Mouse (Mus musculus): ENCODE data around the gene Pafah1b3. TPM values are rescaled to one million over a fixed set of nuclear protein-coding genes. Genes with fewer than 3 reads are reported as not detected.
A peak's percentile ranks its signal among the peaks of the same experiment; 100 is the strongest.
"Not testable (repeated sequence)": the region's sequence is repeated elsewhere in the genome, so short reads cannot be mapped to it uniquely, and the experiment has no call there.

Gene Pafah1b3
- polyA plus RNA-seq, 1 experiment from 2014 or later: 630 TPM

DNA sequence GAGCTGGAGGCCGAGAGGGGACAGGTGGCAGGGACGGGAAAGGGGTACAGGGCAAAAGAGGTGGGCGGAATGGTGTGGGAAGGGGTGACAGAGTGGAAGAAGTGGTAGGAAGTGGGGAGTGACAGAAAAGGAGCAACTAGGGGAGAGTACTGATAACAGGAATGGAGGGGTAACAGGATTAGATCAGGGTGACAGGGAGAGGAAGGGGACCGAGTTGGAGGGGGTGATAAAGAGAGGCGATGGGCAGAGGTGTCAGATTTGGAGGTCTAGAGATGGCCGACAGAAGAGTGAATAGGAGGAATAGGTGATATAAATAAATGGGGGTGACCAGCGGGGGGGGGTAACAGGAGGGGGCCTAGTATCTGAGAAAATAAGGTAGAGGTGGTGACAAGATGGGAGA, 29.2 kb downstream of the Pafah1b3 start:
- no peak for DNase-seq
- Histone ChIP-seq H3K9me3 (ENCODE audit: control insufficient read depth, low read length) (no peaks in the 10 kb centered on the region), H3K4me1 (ENCODE audit: control insufficient read depth, insufficient read depth, low read length) (peaks cover 19% of the 10 kb centered on the region), H3K27ac (replicated peaks; ENCODE audit: low read depth, low read length) (peak overlapping the region; percentile 80), H3K9ac (replicated peaks; ENCODE audit: low read length) (peak overlapping the region; percentile 80), H3K36me3 (ENCODE audit: control insufficient read depth, insufficient read depth, low read length) (peaks cover 25% of the 10 kb centered on the region), H3K4me3 (replicated peaks; ENCODE audit: low read depth, low read length) (peak overlapping the region; percentile 62), H3K27me3 (ENCODE audit: control insufficient read depth, insufficient read depth, low read length) (no peaks in the 10 kb centered on the region), H3K4me2 (ENCODE audit: low read length) (peak overlapping the region; percentile 83)
- 1% methylated on average over 7 of the region's 7 CpGs for WGBS
- no peak for ATAC-seq (ENCODE audit: low FRiP score, low TSS enrichment)

DNA sequence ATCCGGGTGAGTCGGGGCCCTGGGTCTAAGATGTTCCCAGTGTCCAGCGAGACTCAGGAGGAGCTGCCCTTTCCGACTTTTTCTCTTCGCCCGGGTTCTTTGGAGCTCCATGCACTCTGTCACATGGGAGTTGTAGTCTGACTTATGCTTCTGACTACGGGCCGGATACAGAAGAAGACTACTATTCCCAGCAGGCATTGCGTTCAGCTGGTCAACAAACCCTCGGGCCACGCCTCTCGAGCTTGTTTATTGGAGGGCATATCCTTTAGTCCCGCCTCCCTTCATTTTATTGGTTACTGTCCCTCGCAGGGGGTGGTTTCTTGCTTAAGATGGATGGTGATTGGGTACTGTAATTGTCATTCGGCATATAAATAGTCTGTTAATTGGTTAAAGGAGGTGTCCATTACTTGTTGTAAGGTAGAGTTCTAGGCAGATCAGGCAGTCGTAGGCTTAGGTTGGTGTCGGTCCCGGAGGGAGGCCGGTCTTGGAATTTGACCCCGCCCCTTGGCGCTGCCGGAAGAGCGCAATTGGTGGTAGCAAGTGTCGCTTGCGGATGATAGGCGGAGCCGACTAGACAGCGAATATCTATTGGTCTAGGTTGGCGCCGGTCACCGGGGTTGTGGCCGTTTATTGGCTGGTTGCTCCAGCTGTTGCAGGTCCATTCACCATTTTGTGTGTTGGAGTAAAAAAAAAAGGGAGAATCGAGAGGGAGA, 29.9 kb downstream of the Pafah1b3 start:
- peak overlapping the region; percentile 62 for H3K4me3 ChIP-seq (replicated peaks; ENCODE audit: low read depth, low read length)
- no peaks in the 10 kb centered on the region for H3K27me3 ChIP-seq (ENCODE audit: control insufficient read depth, insufficient read depth, low read length)
- peak overlapping the region; percentile 90 for H3K27ac ChIP-seq (replicated peaks; ENCODE audit: low read depth, low read length)
- H3K36me3 ChIP-seq (ENCODE audit: control insufficient read depth, insufficient read depth, low read length): peaks cover 18% of the 10 kb centered on the region
- H3K9me3 ChIP-seq (ENCODE audit: control insufficient read depth, low read length): no peaks in the 10 kb centered on the region
- WGBS: under 1% methylated on average over 33 of the region's 33 CpGs
- H3K9ac ChIP-seq (replicated peaks; ENCODE audit: low read length): peak overlapping the region; percentile 80
- DNase-seq: peak; percentile 100
- ATAC-seq (ENCODE audit: low FRiP score, low TSS enrichment): peak; percentile 95
- peaks cover 19% of the 10 kb centered on the region for H3K4me1 ChIP-seq (ENCODE audit: control insufficient read depth, insufficient read depth, low read length)
- H3K4me2 ChIP-seq (ENCODE audit: low read length): peak overlapping the region; percentile 83

DNA sequence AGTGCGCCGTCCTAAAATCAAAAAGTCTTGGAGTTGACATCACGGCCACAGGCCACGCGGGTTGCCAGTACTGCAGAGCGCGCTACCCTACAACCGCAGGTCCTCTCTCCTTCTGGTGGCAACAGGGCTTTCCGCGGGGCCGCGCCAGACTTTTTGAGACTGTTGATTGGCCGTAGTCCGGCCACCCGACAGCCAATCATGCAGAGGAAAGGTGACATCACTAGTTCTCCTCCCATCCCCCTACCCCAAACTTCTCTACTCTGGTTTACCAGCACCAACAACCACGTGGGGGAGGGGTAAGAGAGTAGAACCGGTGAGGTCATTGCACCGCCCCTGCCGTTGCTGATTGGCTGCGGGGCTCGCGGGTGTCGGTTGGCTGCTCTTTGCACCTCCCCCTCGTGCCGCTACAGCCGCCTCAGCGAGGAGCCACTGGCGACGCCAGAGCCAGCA, 30.5 kb downstream of the Pafah1b3 start, which contains the start of gene Cic:
Gene Cic, plus strand, starts transcription at position 404 of the 450 bp plus-strand sequence.
- ATAC-seq (ENCODE audit: low FRiP score, low TSS enrichment) (peak; percentile 90), DNase-seq (peak; percentile 100)
- peaks cover 12% of the 10 kb centered on the region for H3K36me3 ChIP-seq (ENCODE audit: control insufficient read depth, insufficient read depth, low read length)
- H3K9me3 ChIP-seq (ENCODE audit: control insufficient read depth, low read length): no peaks in the 10 kb centered on the region
- under 1% methylated on average over 29 of the region's 29 CpGs for WGBS
- peak within 1 kb of the TSS; percentile 62 for H3K4me3 ChIP-seq (replicated peaks; ENCODE audit: low read depth, low read length)
- H3K27ac ChIP-seq (replicated peaks; ENCODE audit: low read depth, low read length): peak within 1 kb of the TSS; percentile 90
- peak within 1 kb of the TSS; percentile 80 for H3K9ac ChIP-seq (replicated peaks; ENCODE audit: low read length)
- no peaks in the 10 kb centered on the region for H3K27me3 ChIP-seq (ENCODE audit: control insufficient read depth, insufficient read depth, low read length)
- H3K4me2 ChIP-seq (ENCODE audit: low read length): peak within 1 kb of the TSS; percentile 83
- H3K4me1 ChIP-seq (ENCODE audit: control insufficient read depth, insufficient read depth, low read length): peaks cover 19% of the 10 kb centered on the region

DNA sequence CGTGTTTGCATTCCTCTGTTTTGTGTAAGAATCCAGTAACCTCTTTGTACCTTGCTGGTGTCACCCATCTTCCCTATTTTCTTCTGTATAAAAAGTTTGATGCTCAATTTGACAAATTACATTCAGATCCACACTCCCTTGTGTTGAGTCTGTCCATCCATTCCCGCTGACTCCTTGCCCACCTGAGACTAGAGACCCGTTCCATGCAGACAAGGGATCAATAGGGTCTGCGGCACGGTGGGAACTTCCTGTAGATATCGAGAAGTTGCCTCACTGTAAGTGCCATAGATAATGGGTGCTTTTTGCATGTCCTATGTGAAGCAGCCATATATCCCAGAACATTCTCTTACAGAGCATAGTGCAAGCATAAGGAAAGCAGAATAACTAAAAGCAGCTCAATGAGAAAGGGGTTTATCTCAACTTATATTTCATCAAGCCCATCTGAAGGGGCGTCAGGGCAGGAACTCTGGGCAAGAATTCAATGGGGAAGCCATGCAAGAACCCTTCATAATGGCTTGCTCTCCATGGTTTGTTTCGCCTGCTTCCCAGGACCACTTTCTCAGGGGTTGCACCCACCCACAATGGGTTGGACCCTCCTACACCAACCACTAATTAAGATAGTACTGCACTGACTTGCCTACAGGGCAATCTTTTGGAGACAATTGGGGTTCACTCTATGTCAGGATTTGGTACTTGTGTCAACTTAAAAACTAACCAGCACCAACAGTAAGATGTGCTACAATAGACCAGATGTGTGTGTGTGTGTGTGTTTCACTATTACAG, 31.4 kb downstream of the Pafah1b3 start:
- no peaks in the 10 kb centered on the region for H3K27me3 ChIP-seq (ENCODE audit: control insufficient read depth, insufficient read depth, low read length)
- no peak overlapping the region for H3K4me3 ChIP-seq (replicated peaks; ENCODE audit: low read depth, low read length)
- H3K9ac ChIP-seq (replicated peaks; ENCODE audit: low read length): no peak overlapping the region
- H3K27ac ChIP-seq (replicated peaks; ENCODE audit: low read depth, low read length): no peak overlapping the region
- peaks cover 19% of the 10 kb centered on the region for H3K4me1 ChIP-seq (ENCODE audit: control insufficient read depth, insufficient read depth, low read length)
- 92% methylated on average over 8 of the region's 8 CpGs for WGBS
- peak overlapping the region; percentile 49 for H3K4me2 ChIP-seq (ENCODE audit: low read length)
- peaks cover 3% of the 10 kb centered on the region; the same call in 1 of the 2 replicates for H3K36me3 ChIP-seq (ENCODE audit: control insufficient read depth, insufficient read depth, low read length)
- DNase-seq (no peak), ATAC-seq (ENCODE audit: low FRiP score, low TSS enrichment) (no peak)
- H3K9me3 ChIP-seq (ENCODE audit: control insufficient read depth, low read length): no peaks in the 10 kb centered on the region

DNA sequence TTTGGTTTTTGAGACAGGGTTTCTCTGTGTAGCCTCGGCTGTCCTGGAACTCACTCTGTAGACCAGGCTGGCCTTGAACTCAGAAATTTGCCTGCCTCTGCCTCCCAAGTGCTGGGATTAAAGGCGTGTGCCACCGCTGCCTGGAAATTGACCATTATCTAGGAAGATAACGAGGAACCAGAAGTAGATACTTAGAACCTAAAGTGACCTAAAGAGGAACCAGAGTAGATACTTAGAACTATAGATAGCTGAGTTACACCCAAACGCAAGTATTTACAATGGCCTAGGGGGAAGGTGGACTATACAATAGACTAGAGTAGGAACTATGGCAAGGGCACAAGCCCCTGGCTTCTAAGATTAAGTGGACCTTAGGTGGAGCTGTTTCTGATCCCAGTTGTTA, 32.0 kb downstream of the Pafah1b3 start:
- H3K4me2 ChIP-seq (ENCODE audit: low read length); H3K27ac ChIP-seq (replicated peaks; ENCODE audit: low read depth, low read length); ATAC-seq (ENCODE audit: low FRiP score, low TSS enrichment); H3K9me3 ChIP-seq (ENCODE audit: control insufficient read depth, low read length); H3K9ac ChIP-seq (replicated peaks; ENCODE audit: low read length); H3K36me3 ChIP-seq (ENCODE audit: control insufficient read depth, insufficient read depth, low read length); H3K27me3 ChIP-seq (ENCODE audit: control insufficient read depth, insufficient read depth, low read length); DNase-seq; H3K4me3 ChIP-seq (replicated peaks; ENCODE audit: low read depth, low read length): not testable (repeated sequence)
- 91% methylated on average over 5 of the region's 5 CpGs for WGBS
- H3K4me1 ChIP-seq (ENCODE audit: control insufficient read depth, insufficient read depth, low read length): peaks cover 19% of the 10 kb centered on the region

DNA sequence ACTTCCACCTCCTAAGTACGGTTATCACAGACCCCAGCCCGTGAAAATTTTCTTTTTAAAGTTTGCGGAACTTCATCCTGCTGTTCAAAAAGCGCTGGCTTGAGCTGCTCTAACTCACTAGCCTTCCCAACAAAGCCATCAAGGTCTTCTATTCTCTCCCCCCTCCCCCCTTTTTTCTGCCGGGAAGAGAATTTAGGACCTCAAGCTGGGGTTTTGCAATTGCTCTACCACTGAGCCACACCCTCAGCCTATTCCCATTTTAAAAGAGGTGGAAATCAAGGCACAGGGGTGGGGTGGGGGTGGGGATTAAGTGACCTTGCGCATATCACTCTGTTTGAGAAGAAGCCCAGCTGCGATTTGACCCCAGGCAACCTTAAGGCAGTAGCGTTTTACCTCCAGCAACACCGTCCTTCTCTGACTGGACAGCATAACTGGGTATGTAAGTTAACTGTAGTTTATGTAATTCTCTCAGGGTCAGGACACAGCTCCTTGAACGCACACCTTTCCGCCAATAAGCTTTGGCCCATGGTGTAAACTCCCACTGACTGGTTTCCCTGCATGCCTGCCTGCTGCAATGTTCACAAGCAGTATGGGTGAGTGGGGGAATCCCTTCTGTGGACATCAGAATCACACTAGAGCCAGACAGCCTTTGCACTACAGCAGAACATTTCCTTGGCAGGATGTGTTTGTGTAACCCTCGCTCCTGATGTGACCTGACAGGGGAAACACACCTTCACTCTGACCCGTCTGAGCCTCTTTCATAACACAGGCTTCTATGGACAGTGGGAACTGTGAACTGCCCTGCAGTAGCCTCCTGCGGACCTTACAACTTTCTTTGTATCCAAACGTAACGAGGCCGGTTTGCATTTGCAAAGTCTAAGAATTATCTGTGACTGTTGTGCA, 33.6 kb downstream of the Pafah1b3 start:
- no peaks in the 10 kb centered on the region for H3K9me3 ChIP-seq (ENCODE audit: control insufficient read depth, low read length)
- 27% methylated on average over 17 of the region's 17 CpGs for WGBS
- ATAC-seq (ENCODE audit: low FRiP score, low TSS enrichment): no peak
- no peak overlapping the region for H3K4me2 ChIP-seq (ENCODE audit: low read length)
- no peak for DNase-seq
- no peak overlapping the region for H3K9ac ChIP-seq (replicated peaks; ENCODE audit: low read length)
- no peaks in the 10 kb centered on the region for H3K36me3 ChIP-seq (ENCODE audit: control insufficient read depth, insufficient read depth, low read length)
- H3K27me3 ChIP-seq (ENCODE audit: control insufficient read depth, insufficient read depth, low read length): no peaks in the 10 kb centered on the region
- no peak overlapping the region for H3K4me3 ChIP-seq (replicated peaks; ENCODE audit: low read depth, low read length)
- no peak overlapping the region for H3K27ac ChIP-seq (replicated peaks; ENCODE audit: low read depth, low read length)
- peaks cover 9% of the 10 kb centered on the region for H3K4me1 ChIP-seq (ENCODE audit: control insufficient read depth, insufficient read depth, low read length)

DNA sequence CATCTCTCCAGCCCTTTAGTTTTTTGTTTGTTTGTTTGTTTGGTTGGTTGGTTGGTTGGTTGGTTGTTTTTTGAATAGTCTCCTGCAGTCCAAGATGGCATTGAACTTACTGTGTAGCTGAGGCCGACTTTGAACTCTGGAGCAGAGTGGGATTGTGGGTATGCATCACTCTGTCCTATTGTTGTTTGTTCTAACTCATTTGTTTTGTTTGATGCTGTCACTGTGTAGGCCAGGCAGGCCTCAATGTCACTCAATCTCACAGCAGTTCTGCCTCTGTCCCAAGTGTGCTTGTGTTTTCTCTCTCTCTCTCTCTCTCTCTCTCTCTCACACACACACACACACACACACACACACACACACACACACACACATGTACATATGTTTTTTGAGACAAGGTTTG, 35.9 kb downstream of the Pafah1b3 start:
- Histone ChIP-seq H3K4me1 (ENCODE audit: control insufficient read depth, insufficient read depth, low read length) (0 out of 2 replicates have a peak, but pooled peaks cover 1% of the 10 kb centered on the region), H3K27ac (replicated peaks; ENCODE audit: low read depth, low read length) (no peak overlapping the region), H3K4me3 (replicated peaks; ENCODE audit: low read depth, low read length) (no peak overlapping the region), H3K4me2 (ENCODE audit: low read length) (no peak overlapping the region), H3K9ac (replicated peaks; ENCODE audit: low read length) (no peak overlapping the region), H3K27me3 (ENCODE audit: control insufficient read depth, insufficient read depth, low read length) (no peaks in the 10 kb centered on the region), H3K9me3 (ENCODE audit: control insufficient read depth, low read length) (no peaks in the 10 kb centered on the region), H3K36me3 (ENCODE audit: control insufficient read depth, insufficient read depth, low read length) (no peaks in the 10 kb centered on the region)
- ATAC-seq (ENCODE audit: low FRiP score, low TSS enrichment) (no peak), DNase-seq (no peak)
- WGBS: 90% methylated on average over 1 of the region's 1 CpGs

DNA sequence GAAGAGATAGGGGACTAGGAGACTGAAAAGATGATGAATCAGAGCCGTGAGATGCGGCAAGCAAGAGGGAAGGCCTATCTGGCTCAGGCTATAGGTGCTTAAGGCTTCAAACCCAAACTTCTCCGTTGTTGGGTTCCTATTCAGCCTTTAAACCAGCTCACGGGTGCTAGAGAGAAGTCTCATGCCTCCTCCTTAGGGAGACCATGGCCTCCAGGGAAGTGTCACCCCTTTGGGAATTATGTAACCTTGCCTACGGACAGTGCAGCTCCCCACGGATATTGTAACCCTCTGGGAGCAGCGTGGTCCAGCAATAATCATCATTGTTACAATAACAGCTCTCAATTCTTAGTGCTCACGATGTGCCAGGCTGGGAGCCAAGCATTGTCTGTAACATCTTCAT, 46.0 kb downstream of the Pafah1b3 start:
- Histone ChIP-seq H3K36me3 (ENCODE audit: control insufficient read depth, insufficient read depth, low read length) (no peaks in the 10 kb centered on the region), H3K9me3 (ENCODE audit: control insufficient read depth, low read length) (no peaks in the 10 kb centered on the region), H3K4me2 (ENCODE audit: low read length) (peak overlapping the region; percentile 99), H3K9ac (replicated peaks; ENCODE audit: low read length) (peak overlapping the region; percentile 59), H3K27ac (replicated peaks; ENCODE audit: low read depth, low read length) (peak overlapping the region; percentile 74), H3K4me1 (ENCODE audit: control insufficient read depth, insufficient read depth, low read length) (peaks cover 31% of the 10 kb centered on the region), H3K27me3 (ENCODE audit: control insufficient read depth, insufficient read depth, low read length) (no peaks in the 10 kb centered on the region), H3K4me3 (replicated peaks; ENCODE audit: low read depth, low read length) (peak overlapping the region; percentile 73; the same call in 1 of the 2 replicates)
- 14% methylated on average over 8 of the region's 8 CpGs for WGBS
- ATAC-seq (ENCODE audit: low FRiP score, low TSS enrichment) (no peak), DNase-seq (peak; percentile 16)
